Mouse (Mus musculus): Measurements from ENCODE around the gene Dnmt3c.

DNA sequence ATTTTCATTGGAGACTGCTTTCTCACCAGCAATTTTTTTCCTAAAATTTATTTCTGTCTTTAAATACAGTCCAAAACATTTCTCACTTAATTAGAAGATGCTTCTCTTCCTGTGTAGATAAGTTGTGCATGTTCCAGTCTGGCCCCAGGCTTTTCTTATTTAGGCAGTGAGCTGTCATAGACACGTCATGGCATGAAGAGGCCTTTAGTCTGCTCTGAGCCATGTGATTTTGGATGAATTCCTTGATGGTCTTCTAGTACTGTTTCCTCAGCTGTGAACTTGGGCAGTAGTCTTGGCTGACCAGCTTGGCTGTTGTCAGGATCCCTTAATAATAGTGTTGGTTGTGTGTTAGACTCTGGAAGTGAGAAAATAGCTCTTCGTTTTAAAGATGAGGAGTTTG lies 53.9 kb downstream of the Dnmt3c start:
- TF ChIP-seq CTCF (IDR thresholded peaks at IDR 0.05; ENCODE audit: insufficient read depth, low read length), result no peak
- no peak for TF ChIP-seq POLR2A (IDR thresholded peaks at IDR 0.05; ENCODE audit: borderline replicate concordance, extremely low read depth, low read depth, low read length)
